Mouse (Mus musculus): ENCODE results near the gene Slc25a19.

Gene Slc25a19

DNA sequence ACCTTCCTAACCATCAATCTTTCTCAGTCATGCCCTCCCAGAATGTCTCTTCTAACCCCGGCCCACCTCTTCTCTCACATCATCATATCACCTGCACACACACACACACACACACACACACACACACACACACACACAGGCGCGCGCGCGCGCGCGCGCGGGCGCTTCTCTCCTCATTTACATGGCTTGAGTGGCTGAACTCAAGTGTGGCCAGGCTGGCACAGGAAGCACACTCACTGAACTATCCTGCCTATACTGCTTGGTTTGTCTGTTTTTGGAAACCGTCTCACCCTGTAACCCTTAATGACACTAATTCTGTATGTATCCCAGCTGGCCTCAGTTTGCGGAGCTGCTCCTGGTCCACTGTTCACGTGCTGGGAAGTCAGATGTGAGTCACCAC is 27.4 kb downstream of the Slc25a19 start:
- no peak for DNase-seq (ENCODE audit: extremely low spot score, low read depth, low spot score)

DNA sequence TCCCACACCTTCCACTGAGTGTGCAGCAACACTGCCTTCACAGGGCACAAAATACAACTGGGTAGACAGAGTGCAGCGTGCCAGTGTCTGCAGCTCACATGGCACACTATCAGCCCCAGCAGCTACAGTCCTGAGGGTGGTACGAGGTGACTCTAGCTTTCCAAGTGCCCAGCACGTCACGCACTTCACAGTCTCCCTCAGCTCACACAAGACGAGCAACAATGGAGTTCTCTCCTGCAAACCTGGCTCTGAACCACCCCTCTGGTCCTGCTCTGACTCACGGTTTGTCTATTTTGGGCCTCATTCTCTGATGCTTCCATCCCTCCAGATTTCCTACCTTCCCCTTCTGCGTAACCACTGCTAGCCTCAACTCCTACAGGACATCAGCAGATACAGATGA is 28.4 kb downstream of the Slc25a19 start:
- no peak for DNase-seq (ENCODE audit: extremely low spot score, low read depth, low spot score)

DNA sequence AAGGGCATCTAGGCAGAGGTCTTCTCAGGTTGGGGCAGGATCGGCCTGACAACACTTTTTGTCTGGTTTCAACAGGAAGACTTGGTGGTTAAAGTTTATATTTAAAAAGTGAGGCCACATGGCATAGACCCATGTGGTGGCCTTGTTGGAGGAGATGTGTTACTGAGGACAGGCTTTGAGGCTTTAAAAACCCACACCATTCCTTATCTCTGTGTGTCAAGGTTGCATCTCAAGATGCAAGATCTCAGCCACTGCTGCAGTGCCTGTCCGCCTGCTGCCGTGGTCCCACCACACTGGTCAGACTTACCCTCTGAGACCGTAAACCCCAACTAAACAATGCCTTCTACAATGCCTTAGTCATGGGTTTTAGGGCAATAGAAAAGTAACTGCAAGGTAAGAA is 29.8 kb downstream of the Slc25a19 start:
- no peak for DNase-seq (ENCODE audit: extremely low spot score, low read depth, low spot score)

DNA sequence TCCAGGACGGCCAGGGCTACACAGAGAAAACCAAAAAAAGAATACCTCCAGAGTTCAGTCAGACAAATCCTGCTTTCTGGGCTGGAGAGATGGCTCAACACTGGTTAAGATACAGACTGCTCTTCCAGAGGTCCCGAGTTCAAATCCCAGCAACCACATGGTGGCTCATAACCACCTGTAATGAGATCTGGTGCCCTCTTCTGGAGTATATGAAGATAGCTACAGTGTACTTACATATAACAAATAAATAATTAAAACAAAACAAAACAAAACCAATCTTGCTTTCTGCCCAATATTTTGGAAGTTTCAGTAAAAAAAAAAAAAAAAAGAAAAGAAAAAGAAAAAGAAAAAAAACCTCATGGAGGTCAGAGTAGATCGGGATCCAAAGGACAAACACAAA is 32.9 kb downstream of the Slc25a19 start:
- DNase-seq (ENCODE audit: extremely low spot score, low read depth, low spot score): no peak

DNA sequence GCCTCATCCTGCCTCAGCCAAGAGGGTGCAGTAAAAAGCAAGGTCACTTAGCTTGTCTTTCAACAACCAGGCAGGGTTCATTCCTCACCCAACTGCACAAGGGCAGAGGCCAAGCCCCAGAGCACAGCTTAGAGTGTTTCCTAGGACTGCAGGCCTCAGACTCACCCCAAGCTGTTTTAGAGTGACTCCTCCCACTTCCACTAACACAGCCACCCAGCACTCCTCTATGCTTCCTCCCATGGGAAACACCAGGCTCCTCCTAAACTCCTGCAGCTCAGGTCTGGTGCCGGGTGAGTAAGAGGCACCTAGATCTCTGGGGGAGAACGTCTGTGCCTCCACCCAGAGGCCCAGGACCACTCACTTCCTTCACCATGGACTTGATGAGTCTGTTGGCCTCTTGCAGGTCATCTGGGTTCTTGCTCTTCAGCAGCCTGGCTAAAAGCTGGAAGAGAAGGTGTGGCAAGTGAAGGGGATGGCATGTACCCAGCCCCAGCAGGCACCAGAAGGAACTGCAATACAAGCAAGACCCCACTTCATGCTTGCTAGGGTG is 37.5 kb downstream of the Slc25a19 start:
- DNase-seq (ENCODE audit: extremely low spot score, low read depth, low spot score): no peak

DNA sequence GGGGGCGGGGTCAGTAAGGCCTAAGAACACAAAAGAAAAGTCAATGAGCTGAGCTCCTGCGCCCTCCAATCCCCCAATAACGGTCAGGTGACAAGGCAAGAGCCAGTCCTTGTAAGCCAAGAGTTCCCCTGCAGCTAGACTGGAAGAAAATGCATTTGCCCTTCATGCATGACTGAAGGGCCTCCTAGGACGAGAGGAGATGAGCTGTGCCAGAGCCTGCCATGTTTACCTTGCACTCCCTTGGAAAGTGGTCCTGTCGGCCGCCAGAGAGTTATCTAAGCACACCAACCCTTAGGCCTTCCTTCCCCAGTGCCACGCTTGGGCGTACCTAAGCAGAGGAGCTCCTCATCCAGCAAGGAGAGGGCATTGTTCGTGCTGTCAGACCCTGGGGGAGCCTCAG is 40.1 kb downstream of the Slc25a19 start:
- DNase-seq (ENCODE audit: extremely low spot score, low read depth, low spot score): no peak

DNA sequence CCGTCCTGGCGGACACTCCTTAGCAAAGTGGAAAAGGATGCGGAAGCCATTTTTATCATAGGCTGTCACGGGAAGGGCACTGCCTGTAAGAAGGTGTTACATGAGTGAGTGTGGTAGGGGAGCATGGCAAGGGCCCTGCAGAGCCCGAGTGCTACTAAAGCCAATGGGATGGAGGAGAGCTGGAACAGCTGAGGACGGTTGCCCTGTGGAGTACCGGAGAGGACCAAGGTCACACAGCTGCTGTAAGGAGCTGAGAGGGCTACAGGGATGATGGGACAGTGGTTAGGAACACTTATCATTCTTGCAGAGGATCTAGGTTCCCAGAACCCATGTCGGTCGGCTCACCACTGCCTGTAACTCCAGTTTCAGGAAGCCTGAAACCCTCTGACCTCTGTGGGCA is 41.7 kb downstream of the Slc25a19 start:
- DNase-seq (ENCODE audit: extremely low spot score, low read depth, low spot score): no peak

DNA sequence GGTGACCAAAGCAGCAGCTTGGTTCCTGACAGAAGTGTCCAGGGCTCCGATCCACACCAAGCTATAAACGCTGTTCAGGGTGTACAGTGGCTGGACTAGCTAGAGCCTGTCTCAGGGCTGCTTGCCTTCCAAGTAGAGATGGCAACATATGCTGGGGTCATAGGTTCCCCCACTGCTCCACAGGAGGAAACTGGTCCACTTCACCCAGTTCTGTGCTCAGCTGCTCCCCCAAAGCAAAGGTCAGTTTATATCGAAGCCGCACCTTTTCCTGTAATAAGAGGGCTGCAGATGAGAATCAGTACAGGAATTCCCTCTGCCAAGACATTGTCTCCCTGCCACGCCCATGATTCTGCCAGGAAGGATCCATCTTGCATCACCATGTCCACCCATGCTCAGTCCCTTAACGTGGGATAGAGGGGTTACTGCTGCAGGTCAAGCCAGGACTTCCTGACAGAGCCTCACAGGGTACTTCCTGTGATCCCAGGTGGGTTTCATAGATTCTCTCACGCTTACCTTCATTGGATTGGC is 42.5 kb downstream of the Slc25a19 start:
- DNase-seq (ENCODE audit: extremely low spot score, low read depth, low spot score): no peak

DNA sequence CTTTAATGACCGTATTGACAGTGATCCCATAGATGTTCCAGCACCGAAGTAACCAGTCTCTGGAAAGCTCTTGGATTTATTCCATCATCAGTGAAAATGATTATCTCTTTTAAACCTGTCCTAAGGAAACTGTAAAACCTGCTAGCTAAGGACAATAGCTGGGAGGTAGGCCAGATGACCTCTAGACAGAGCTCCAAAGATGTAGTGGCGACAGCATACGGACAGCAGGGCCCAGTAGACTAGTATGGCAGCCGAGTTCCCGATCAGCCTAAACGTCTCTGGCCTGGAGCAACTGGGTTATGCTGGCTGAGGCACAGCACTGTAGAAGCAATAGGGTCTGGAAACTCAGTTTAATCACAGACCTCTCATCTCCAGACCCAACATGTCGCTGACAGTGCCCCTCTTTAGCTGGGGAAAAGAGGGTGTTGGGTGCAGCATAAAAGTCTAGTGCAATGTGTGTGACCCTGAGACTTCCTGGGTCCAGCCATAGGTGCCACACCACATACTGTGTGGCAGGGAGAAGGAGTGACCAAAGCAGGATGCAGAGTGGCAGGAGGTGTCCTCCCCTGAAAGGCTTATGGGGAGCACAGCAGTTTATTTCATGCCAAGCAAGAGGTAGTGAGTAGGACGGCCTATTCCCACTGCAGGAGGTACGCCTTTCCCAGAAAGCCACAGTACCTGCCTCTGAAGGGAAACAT is 43.6 kb downstream of the Slc25a19 start:
- DNase-seq (ENCODE audit: extremely low spot score, low read depth, low spot score): no peak

DNA sequence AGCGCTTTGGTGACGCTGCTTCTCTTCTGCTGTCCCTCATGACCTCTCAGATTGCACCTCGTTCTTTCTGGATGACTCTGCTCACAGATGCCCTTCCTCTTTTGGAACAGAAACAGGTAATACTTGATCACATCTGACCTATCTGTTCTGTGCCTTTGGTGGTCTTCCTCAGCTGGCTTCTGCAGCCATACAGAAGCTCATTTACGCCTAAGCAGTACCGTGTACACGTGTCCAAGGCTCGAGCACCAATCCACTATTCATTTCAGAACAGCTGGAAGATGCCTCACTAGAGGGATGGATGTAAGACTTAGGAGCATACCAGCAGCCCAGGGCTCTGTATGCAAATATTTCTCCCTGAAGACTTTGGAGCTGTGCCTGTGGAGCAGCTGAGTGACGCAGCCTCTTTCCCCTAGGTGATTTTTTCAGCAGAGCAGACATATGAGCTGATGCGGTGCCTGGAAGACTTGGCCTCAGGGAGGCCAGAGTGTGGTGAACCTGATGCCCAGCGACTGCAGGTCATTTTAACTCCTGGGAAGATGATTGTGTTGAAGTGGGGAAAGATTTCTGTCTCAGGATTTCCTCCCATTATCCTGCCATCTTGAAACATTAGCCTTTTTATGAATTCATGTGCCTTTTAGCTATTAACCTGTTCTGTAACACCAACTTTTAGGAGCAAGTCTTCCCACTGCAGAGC is 45.0 kb downstream of the Slc25a19 start:
- no peak for DNase-seq (ENCODE audit: extremely low spot score, low read depth, low spot score)

DNA sequence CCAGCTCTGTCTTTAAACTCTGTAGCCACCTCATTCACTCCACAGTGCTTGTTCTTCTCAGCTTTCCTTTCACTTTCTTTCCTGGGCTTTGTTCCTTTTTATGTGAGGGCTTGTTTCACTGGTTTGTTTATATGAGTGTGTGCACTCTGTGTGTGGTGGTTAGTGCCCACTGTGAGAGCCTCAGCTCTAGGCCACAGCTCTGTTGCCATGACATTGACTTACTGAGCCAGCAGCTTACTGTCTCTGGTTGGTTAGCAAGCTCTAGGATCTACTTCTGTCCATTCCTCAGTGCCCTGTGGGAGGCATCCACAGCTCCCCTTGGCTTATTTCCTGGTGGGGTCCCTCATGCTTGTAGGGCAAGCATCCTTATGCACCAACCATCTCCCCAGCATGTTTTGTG is 49.0 kb downstream of the Slc25a19 start:
- DNase-seq (ENCODE audit: extremely low spot score, low read depth, low spot score): no peak

DNA sequence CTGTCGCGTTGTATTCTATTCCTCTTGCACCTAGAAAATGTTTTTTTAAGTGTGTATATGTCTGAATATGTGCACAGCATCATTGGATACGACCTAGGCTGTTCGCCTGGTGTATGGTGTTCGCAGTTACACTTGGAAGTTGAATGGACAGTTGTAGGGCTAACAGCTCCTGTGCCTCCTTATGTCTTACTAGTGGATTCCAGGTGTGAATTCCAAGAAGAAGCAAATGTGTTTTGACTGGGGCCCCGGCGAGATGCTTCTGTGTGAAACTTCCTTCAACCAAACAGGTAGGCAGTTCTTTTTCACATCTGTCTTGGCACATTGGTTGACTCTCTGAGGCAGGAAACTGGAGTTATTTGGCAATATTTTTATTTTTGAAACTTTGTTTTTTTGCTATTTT is 63.1 kb downstream of the Slc25a19 start:
- no peak for DNase-seq (ENCODE audit: extremely low spot score, low read depth, low spot score)

Data from hindlimb bud, embryonic 11.5 days (tissue).